Mouse (Mus musculus) kidney, postnatal 36 days (tissue): ENCODE measurements around the gene Stim2.

Source experiments
- DNase-seq, 2 experiments: peaks; one replicate each; pipeline ENCODE4 v3.0.0; 2021 to 2022; ENCODE audit warnings: mixed read lengths in 2 of 2

Stim2 gene

DNA sequence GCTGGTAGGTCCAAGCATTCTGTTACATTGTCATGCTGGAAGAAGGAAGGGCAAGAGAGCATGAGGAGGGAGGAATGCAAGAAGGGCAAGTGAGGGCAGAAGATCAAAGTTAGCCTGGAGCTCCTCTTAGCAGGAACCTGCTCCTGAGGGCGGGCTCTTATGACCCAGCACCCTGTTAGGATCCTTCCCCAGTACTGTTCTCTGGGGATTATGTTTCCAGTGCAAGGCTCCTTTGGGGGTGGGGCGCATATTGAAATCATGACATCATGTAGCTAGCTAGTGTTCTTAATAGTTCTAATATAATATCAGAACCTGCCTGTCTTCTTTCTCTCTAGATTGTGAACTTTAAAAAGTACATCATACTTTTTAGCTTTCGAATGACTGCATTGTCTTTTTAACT lies 52.8 kb downstream of the Stim2 start:
- DNase-seq, result peak; percentile 8 to 15

DNA sequence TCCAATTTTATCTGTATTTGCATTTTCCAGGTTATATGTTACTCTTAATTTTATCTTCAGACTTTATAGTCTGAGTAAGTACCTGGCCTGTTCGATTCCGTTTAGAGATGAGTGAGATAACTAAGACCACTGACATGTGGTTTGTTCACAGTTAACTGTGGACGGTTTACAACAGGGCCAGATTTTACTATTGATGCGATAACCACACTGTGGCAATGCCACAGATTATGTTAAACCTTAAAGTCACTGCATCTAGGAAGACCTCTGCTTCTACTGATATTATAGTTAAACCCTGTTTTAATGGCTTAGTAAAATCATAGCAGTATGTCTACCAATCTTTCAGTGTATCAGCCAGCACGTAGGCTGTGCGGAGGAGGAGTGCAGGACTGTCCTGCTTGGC lies 53.9 kb downstream of the Stim2 start:
- DNase-seq, result no peak

DNA sequence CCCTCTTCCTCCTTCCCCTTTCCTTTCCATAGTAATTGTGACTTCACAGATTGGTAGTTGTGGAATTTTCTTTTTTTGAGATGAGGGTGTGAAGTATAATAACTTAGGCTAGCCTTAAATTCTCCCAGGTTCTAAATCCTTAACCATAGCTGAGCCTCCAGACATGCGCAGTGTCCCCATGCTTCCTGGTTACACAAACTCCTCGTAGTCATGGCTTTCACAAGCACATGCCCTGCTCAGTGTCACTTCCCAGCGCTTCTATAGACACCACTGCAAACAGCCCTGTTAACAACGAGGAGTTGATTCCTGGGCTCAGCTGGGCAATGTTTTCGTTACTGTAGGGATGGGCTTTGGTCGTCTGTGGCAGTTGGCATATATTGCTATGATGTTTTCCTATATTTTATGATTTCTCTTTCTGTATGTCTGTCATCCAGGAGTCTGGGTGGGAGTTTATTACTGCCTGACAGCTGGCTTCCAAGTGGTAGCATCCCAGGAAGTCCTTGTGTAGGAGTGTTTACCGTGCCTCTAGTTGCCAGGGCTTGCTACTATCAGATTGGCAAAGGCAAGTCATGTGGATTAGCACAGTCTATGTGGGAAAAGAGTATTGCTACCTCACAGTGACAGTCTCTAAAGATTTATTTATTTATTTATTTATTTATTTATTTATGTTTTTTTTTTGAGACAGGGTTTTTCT lies 55.5 kb downstream of the Stim2 start:
- no peak for DNase-seq

DNA sequence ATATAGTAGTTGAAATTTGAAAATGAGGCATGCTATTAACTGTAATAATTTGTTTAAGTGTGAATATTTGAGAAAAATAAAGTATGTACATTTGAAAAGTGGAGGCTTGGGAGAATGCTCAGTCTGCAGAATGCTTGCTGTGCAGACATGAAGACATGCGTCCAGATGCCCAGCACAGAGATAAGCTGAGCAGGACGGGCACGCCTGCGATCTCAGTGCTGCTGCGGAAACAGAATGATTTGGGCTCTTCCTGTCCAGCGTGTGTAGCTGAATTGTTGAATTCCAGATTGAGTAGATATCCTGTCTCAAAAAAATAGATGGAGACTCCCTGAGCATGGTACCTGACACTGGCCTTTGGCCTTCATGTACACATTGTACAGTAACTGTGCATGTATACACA lies 58.0 kb downstream of the Stim2 start:
- peak in 1 of 2 experiments; percentile 20 for DNase-seq

DNA sequence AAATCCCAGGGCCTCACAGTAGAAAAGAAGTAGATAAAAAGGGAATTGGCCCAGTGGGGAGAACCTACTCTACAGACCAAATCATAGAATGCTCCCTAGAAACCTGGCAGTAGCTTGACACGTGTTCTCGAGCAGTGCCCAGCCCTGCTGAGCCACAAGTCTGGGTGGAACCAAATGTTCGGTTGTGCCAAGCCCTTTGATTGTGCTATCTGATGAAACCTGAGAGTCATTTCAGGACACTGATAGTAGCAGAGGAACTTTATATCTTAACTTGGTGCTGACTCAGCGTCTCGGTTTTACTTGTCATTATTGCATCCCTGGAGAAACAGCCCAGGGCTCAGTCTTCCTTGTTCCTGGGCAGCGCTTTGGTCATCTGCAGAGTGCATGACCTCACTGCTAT lies 61.7 kb downstream of the Stim2 start:
- DNase-seq, result no peak

DNA sequence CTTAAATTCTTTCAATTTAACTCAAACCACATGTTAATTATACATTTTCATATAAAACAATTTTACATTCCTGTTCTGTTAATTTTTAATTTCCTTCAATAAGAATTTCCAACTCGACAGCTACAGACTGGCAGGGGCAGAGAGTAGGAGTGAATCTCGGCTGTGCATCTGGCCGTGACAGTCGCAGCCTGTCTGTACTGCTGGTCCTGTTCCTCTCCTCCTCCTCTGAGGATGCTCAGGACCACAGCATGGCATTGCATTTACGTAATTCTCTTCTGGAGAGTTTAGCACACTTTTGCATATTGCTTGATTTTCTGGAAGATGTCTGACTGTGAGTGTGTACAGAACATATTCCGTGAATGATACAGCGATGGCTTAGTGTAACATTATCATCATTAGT lies 63.8 kb downstream of the Stim2 start:
- DNase-seq, result peak in 1 of 2 experiments; percentile 12

DNA sequence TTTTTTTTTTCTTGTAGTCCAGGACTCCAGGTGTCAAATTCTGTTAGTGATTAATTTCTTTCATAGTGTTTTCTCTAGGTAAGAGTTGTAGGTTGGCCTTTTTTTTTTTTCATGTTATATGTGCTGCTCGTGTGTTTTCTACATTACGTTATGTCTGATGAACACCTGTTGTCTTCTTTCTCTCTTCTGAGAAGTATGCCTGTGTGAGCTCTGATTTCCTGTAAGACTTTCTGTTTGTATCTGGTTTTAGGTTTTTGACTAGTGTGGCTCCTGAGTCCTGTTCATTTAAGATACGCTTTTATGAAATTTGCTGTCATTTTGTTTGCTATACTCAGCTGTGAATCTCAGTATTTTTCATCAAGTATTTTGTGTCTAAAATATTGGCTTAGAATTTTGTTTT lies 69.3 kb downstream of the Stim2 start:
- DNase-seq, result no peak

DNA sequence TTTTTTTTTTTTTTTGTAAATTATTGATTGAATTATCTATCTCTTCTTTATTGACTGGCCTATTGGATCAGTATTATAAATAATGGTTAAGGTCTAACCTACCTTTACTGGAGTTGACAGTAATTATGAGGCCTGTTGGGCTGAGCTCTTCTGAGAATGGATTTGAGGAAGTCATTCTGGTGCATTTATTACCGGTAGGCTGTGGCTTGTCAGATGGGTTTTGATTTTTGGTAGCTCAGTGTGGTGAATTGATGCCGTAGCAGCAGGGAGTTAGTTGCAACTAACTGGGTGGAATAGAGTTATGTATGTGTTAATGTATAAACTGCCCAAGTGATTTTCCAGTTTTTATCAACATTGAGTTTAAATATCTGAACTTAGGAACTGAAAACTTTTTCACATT lies 72.2 kb downstream of the Stim2 start:
- DNase-seq, result no peak

DNA sequence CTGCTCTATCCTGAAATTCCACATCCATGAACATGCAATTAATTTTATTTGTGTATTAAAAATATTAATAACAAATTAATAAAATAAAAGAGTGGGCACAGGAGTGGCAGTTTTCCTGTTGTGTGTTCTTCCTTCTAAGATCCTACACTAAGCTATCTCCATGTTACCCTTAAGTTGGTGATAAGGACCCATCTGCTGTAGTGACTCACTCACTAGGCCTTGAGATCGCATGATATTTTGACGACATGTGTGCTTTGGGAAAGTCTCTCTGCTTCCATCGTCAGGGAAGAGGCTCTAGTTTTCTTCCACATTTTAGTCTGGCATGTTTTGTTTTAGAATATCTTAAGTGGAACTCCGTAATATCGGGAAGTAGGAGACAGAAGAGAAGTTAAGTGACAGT lies 73.0 kb downstream of the Stim2 start:
- no peak for DNase-seq

DNA sequence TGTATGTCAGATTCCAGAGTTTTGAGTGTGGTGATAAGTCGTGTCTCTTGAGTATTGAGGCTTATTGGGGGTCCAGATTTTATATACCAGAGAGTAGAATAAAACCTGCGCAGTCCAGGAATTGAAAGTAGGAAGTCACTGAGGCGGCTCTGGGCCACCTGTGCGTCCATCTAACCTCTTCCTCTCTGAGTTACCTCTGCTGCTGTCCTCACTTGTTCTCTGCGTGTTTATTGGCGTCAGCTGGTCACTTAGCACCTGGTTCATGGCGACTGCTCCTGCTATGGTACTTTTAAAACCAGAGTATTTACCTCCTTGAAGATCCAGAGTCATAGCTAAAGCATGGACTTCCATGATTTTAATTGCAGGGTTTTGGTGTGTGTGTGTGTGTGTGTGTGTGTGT lies 73.4 kb downstream of the Stim2 start:
- no peak for DNase-seq

DNA sequence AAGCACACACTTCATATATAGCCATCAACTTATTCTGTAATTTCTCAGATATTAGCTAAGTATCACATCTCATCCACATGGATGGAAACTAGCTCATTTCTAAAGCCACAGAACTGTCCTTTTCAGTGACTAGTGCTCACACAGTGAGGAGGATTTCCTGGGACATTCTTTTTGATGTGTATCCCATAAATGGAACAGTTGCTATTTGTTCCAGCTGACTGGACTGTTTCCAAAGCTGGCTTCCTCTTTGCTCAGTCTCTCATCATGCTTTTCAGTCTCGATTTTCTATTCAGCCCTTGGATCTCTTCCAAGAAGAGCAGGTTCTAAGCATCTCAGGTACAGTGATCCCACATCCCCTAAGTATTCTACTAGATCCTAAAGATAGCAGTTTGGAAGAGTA lies 75.0 kb downstream of the Stim2 start:
- DNase-seq, result peak; percentile 30 to 42

DNA sequence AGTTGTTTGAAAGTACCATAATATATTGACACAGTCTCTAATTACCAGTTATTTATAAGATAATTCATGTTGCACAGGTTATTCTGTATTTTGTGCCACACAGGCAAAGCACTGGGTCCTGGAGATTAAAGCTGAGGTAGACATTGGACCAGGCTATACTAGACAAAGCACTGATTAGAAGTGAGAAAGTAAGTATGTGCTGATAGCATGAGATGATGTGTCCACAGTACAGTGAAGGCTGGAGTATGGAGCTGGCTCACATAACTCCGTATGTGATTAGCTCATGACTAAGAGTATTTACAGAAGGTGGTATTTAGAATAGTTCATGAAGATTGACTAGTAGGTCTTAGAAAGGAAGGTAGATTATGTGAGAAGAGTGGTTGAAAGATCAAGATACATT lies 81.7 kb downstream of the Stim2 start:
- no peak for DNase-seq

DNA sequence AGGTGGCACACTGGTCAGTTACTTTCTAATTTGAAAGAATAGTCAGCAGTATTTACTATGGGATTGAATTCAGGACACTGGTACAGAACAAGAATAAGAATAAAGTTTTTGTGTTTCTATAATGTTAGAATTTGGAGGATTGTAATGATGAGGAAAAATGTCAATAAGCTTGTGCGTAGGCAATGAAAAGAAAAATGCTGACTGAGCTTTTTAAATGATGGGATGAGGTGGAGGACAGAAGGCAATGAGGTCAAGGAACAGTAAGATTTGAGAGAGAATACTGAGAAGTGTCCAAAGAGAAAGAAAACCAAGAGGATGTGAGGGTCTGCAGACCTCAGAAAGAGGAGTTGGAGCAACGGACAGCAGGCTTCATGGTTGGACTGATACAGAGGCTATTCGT lies 89.6 kb downstream of the Stim2 start:
- DNase-seq, result no peak

DNA sequence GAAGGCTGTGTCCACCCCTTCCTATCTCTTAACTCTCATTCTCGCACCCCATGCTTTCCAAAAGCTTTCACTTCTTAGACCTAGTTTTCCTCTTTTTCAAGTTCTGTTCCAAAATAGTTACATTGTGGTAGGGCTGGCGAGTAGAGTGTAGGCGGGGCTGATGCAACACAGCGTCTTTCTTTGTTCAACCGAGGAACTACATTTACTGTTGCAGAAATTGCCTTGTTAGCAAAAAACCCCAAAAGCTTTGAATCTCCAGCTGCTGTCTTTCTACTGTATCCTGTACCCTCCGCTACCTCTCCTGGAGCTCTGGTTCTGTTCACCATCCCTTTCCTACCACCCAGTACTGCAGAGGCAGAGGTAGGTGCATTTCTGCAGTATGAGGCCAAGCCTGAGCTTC lies 99.9 kb downstream of the Stim2 start:
- DNase-seq, result no peak

DNA sequence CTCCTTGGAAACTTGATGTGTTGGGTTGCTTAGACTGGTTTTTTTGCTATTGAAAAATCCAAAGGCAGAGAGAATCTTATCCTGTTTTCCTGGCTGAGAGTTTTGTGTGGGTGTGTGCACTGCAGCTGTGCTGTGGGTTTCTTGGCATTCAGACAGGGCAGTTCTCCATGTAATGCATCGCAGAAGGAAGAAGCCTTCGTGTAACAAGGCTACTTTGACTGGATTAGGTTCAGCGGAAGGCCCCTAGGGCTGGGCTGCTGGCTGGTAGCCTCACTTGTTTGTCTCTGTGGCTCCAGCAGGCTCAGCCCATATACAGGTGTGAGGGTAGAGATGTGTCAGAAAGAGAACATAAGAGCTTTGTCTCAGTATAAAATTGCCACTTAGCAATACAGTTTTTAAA lies 102.6 kb downstream of the Stim2 start:
- peak; percentile 13 to 16 for DNase-seq

DNA sequence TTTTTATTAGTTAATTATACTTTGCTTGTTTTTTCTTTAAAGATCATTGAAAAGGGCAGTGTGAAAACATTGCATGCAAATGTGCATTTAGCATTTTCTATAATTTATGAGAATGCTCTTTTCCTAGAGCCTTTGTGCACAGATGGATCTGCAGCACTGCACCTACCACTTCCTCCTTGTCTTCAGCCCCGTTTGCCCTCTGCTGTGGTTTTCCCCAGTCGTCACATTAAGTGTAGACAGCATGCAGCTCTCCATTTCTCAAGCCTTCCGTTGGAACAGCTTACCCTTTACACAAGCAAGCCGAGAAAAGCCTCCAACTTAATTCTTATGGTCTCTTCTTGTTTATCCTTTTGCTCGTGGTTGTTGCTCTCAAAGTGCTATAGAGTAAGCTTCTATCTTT lies 103.0 kb downstream of the Stim2 start:
- DNase-seq, result no peak

DNA sequence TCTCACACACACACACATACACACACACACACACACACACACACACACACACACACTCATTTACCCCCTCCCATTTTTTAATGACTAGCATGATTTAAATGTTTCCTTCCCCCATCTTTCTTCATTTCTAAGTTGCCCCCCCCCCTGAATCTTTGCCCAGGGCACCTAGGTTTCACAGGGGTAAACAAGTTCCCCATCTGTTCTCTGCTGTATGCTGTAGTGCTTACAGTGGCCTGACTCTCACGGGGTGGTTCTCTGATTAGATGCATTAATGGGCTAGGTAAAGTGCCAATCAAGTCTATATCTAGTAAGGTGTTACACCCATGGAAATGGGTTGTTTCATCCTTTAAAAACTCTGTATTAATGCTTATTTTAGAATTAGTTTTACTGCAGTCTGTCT lies 103.7 kb downstream of the Stim2 start:
- no peak for DNase-seq

DNA sequence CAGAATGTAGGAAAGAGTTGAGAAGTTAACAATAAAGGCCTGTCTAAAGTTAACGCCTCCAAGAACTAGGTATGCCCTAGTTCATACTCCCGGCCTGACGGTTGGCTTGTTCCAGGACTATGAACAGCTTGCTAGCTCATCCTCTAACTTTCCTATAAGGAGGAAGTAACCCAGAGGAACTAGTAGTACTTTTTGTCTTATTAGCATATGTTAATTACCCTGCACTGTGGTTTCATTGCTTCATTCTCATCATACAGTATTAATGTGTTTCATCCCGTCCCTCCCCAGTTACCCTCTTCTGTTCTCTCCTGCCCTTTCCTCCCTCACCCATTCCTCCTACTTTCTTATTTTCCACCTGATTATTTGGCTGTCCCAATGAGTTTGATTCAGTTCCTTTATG lies 108.4 kb downstream of the Stim2 start:
- no peak for DNase-seq

DNA sequence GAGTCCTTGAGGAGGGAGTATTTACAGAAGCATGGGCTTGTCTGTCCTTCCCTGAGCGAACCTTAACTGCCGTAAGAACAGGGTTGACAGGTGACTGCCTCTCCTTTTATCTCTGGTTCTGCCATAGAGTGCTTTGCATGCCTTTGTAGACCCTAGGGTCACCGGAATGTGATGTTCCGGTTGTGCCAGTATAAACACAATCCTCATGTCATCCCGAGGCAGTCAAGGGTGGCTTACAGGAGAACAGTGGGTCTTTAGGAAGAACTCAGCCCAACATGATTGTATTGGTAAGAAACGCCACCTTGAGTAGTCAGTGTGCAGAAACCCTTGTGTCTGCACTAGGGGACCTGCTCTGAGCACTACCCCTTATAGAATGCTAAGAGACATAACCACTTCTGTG lies 108.8 kb downstream of the Stim2 start:
- DNase-seq, result no peak

DNA sequence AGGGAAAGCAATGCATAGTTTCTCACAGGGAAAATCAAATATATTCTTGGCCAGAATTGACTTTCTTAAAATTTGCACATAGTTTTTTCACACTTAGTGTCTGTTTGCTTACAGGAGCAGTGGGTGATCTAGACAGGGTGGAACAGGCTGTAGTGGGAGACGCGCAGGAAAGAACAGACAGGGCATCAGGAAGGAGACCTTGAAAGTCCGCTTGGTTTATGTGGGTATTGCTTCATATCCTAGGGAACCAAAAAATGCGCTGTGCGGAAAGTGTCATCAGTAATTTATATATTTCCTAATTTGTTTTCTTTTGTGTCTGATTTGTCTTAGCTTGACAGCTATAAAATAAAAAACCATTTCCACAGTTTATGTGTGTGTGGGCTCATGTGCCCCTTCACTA lies 110.8 kb downstream of the Stim2 start:
- no peak for DNase-seq

DNA sequence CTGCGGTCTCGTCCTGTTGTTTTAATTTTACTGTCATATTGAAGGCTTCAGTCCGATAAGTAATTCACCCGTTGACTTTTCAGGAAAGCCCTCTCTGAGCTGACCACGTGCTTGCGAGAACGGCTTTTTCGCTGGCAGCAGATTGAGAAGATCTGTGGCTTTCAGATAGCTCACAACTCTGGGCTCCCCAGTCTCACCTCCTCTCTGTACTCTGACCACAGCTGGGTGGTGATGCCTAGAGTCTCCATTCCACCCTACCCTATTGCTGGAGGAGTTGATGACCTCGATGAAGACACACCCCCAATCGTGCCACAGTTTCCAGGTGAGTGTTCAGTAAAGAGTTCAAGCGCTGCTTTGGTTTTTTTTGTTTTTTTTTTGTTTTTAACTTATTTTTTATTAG lies 112.5 kb downstream of the Stim2 start:
- no peak for DNase-seq

DNA sequence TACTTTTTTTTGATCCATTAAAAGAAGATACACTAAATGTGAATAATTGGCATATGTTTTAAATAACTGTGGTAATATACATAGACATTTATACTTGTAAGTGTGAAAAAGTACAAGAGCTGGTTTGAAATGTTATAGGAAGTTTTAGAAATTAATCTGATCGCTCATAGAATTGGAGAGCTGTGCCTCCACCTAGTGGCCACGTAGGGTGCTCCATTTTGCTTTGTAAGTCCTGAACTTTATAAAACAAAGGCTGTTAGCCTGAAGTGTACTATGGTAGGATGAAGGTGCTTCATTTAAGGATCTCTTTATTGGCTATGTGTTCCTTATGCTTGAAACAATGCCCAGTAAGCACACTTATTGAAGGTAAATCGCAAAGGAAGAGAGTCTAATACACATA lies 115.0 kb downstream of the Stim2 start:
- DNase-seq, result peak; percentile 68 to 83

DNA sequence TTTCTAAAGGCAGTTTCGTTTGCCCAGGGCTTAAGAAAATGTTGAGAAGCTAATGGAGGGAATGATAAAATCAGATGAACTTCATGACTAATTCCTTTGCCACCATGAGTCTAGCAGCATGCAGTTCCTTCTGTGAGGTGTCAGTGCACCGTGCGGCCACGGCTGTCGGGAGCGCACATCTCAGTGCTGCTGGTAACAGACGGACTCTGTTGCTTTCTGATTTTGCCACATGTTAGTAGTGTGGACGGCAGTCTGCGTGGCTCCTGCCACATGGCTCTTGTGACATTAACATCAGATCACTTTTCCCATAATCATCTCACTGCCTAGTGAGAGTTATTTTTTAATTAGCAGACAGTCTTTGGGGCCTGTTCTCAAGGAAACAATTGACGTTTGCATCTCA lies 118.2 kb downstream of the Stim2 start:
- DNase-seq, result no peak

DNA sequence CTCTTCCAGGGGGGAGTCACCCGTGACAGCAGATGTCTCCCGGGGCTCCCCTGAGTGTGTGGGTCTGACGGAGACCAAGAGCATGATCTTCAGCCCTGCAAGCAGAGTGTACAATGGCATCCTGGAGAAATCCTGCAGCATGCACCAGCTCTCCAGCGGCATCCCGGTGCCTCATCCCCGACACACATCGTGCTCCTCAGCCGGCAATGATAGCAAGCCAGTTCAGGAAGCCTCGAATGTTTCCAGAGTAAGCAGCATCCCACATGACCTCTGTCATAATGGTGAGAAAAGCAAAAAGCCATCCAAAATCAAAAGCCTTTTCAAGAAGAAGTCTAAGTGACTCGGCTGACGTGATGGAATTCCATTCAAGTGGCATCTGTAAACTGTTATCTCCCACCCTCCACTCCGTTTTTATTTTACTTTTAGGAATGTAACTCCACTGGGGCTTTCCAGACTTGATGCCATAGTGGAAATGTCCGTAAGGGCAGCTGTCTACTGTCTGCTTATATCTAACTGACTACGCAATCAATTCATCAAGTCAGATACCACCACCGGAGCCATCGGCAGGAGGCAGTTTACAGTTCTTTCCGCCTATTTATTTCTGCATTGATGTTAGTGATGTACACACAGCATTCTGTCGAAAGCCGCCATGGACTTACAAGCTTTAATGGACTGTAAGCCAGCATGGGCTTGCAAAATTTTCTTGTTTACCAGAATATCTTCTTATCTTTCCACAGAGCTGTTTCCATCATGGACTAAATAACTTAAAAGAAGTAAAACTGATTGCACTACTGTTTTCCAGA lies 120.3 kb downstream of the Stim2 start:
- DNase-seq, result no peak
